Mouse (Mus musculus): ENCODE data around the gene Myt1l.

Gene Myt1l

GRCm38 (mm10) chr12:29528031-29528771 lies at the start of gene Myt1l:
Gene Myt1l (plus strand): TSS chr12:29528384.
- no peak for DNase-seq (ENCODE audit: low read depth, low spot score)
- no peaks in the 10 kb centered on the region for H3K27me3 ChIP-seq (ENCODE audit: control insufficient read depth, insufficient read depth, low read length, poor library complexity, severe bottlenecking)

GRCm38 (mm10) chr12:29486424-29487035 lies 41.7 kb upstream of the Myt1l start:
- H3K36me3 ChIP-seq (ENCODE audit: control insufficient read depth, insufficient read depth, low read length, poor library complexity, severe bottlenecking) = no peaks in the 10 kb centered on the region
- no peak for DNase-seq (ENCODE audit: low read depth, low spot score)
- H3K27me3 ChIP-seq (ENCODE audit: control insufficient read depth, insufficient read depth, low read length, poor library complexity, severe bottlenecking) = no peaks in the 10 kb centered on the region

More at GRCm38 (mm10) chr12:29528031-29528771, at the start of gene Myt1l:
- no peaks in the 10 kb centered on the region for H3K36me3 ChIP-seq (ENCODE audit: control insufficient read depth, insufficient read depth, low read length, poor library complexity, severe bottlenecking)

GRCm38 (mm10) chr12:29526236-29526644 lies 1.9 kb upstream of the Myt1l start:
- Histone ChIP-seq H3K27me3 (ENCODE audit: control insufficient read depth, insufficient read depth, low read length, poor library complexity, severe bottlenecking) (no peaks in the 10 kb centered on the region), H3K36me3 (ENCODE audit: control insufficient read depth, insufficient read depth, low read length, poor library complexity, severe bottlenecking) (no peaks in the 10 kb centered on the region)
- no peak for DNase-seq (ENCODE audit: low read depth, low spot score)

DNA sequence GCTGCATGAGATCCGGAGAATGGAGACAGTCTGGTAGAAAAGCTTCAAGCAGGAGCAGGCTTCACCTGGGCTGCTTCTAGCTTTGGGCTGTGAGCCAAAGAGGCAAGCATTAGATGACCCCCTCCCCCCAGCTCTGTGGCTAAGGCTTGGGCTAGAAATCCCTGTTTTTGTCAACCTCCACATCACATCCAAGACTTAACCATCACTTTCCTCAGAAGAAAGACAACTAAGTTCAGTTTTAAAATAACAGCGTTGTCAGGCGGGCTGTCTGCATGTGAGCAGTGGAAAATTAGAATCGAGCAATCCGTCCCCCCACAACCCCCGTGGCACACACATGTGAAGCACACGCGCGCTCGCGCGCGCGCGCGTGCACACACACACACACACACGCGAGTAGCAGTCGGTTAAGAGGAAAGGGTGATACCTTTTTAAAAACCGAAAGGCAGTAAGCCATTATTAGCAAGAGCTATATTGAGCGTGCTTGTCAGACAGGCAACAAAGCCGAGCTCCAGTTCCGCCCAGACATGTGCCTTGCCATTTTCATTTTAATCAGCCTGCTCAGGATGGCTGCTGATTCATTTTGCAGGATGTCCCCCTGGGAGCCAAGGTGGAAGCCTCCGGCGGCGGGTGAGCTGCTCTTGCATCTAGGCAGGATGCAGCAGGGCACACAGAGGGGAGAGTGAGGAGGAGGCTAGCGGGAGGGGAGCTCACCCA lies 979 bp upstream of the Myt1l start:
- Histone ChIP-seq H3K27me3 (ENCODE audit: control insufficient read depth, insufficient read depth, low read length, poor library complexity, severe bottlenecking) (no peaks in the 10 kb centered on the region), H3K36me3 (ENCODE audit: control insufficient read depth, insufficient read depth, low read length, poor library complexity, severe bottlenecking) (no peaks in the 10 kb centered on the region)
- DNase-seq (ENCODE audit: low read depth, low spot score) = no peak

GRCm38 (mm10) chr12:29530241-29530725 lies 2.1 kb downstream of the Myt1l start:
- H3K27me3 ChIP-seq (ENCODE audit: control insufficient read depth, insufficient read depth, low read length, poor library complexity, severe bottlenecking) = no peaks in the 10 kb centered on the region
- no peaks in the 10 kb centered on the region for H3K36me3 ChIP-seq (ENCODE audit: control insufficient read depth, insufficient read depth, low read length, poor library complexity, severe bottlenecking)
- no peak for DNase-seq (ENCODE audit: low read depth, low spot score)

DNA sequence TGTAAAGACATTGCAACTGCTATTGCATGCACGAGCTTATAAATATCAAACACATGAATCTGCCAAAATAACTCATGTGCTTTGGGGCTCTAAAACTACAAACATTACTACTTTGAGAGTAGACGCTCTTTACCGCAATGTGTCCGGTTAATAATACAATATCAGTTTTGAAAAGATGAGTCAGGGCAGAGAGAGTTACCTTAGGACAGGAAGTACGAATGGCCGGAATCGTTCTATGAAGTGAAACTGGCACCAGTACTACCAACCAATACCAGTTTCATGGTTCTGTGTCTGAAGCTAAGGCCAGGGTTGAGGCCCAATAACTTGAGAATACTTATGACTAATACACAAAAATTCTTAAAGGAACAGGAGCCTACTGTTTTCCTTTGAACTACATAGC lies 2.6 kb downstream of the Myt1l start:
- DNase-seq (ENCODE audit: low read depth, low spot score) = no peak
- H3K27me3 ChIP-seq (ENCODE audit: control insufficient read depth, insufficient read depth, low read length, poor library complexity, severe bottlenecking) = no peaks in the 10 kb centered on the region

GRCm38 (mm10) chr12:29533071-29533876 lies 5.1 kb downstream of the Myt1l start:
- Histone ChIP-seq H3K27me3 (ENCODE audit: control insufficient read depth, insufficient read depth, low read length, poor library complexity, severe bottlenecking) (no peaks in the 10 kb centered on the region), H3K36me3 (ENCODE audit: control insufficient read depth, insufficient read depth, low read length, poor library complexity, severe bottlenecking) (no peaks in the 10 kb centered on the region)
- DNase-seq (ENCODE audit: low read depth, low spot score) = no peak

More for the DNA sequence above, 2.6 kb downstream of the Myt1l start:
- no peaks in the 10 kb centered on the region for H3K36me3 ChIP-seq (ENCODE audit: control insufficient read depth, insufficient read depth, low read length, poor library complexity, severe bottlenecking)

- H3K36me3 ChIP-seq (ENCODE audit: control insufficient read depth, insufficient read depth, low read length, poor library complexity, severe bottlenecking) = no peaks in the 10 kb centered on the region
- no peak for DNase-seq (ENCODE audit: low read depth, low spot score)
- H3K27me3 ChIP-seq (ENCODE audit: control insufficient read depth, insufficient read depth, low read length, poor library complexity, severe bottlenecking) = no peaks in the 10 kb centered on the region
Observed at GRCm38 (mm10) chr12:29534326-29534725, 6.1 kb downstream of the Myt1l start.

DNA sequence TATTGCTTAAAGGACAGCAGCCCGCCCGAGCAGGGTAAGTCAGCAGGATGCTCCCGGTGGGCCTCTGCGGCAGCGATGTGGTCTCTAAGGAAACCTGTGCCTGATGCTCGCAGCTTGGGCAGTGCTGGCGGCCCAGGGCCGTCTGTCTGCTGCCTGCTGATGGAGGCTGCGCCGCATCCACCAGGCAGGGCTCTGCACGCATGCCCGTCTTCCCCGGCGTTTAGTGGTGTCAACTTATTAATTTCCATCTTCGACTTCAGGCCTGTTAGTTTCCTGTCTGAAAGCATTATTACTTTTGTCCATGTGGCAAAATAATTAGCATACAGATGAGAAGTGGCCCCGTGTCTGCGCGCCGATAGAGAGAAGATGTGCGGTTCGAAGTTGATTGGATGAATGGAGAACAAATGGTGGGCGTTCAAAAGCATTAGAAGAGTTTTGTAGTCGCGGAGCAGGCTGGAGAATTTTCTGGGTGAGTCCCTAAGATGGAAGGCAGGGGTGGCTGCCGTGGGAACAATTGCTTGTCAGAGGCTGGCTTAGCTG lies 6.6 kb downstream of the Myt1l start:
- Histone ChIP-seq H3K27me3 (ENCODE audit: control insufficient read depth, insufficient read depth, low read length, poor library complexity, severe bottlenecking) (no peaks in the 10 kb centered on the region), H3K36me3 (ENCODE audit: control insufficient read depth, insufficient read depth, low read length, poor library complexity, severe bottlenecking) (no peaks in the 10 kb centered on the region)
- DNase-seq (ENCODE audit: low read depth, low spot score) = no peak

- Histone ChIP-seq H3K36me3 (ENCODE audit: control insufficient read depth, insufficient read depth, low read length, poor library complexity, severe bottlenecking) (no peaks in the 10 kb centered on the region), H3K27me3 (ENCODE audit: control insufficient read depth, insufficient read depth, low read length, poor library complexity, severe bottlenecking) (no peaks in the 10 kb centered on the region)
- no peak for DNase-seq (ENCODE audit: low read depth, low spot score)
Observed at GRCm38 (mm10) chr12:29537916-29538315, 9.7 kb downstream of the Myt1l start.

DNA sequence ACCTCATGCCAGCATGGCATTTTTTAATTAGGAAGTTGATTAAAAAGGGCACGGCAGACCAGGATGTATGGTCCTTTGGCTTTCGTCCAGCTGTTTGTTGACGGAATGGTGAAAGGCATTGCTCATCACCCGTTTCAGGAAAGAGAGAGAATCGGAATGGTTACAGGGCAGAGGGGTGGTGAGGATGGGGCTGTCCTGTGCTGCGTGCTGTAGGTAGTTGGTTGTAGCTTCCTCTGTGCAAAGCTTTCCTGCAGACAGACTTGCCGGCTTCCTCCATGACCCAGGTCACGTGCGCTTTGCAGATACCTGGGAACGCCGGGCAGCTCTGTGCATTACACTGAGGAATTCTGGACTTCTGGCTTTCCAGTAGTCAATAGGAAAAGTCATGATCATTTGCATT lies 10.3 kb downstream of the Myt1l start:
- no peak for DNase-seq (ENCODE audit: low read depth, low spot score)
- Histone ChIP-seq H3K27me3 (ENCODE audit: control insufficient read depth, insufficient read depth, low read length, poor library complexity, severe bottlenecking) (no peaks in the 10 kb centered on the region), H3K36me3 (ENCODE audit: control insufficient read depth, insufficient read depth, low read length, poor library complexity, severe bottlenecking) (no peaks in the 10 kb centered on the region)

GRCm38 (mm10) chr12:29539106-29539505 lies 10.9 kb downstream of the Myt1l start:
- no peaks in the 10 kb centered on the region for H3K27me3 ChIP-seq (ENCODE audit: control insufficient read depth, insufficient read depth, low read length, poor library complexity, severe bottlenecking)
- DNase-seq (ENCODE audit: low read depth, low spot score) = no peak
- H3K36me3 ChIP-seq (ENCODE audit: control insufficient read depth, insufficient read depth, low read length, poor library complexity, severe bottlenecking) = no peaks in the 10 kb centered on the region

DNA sequence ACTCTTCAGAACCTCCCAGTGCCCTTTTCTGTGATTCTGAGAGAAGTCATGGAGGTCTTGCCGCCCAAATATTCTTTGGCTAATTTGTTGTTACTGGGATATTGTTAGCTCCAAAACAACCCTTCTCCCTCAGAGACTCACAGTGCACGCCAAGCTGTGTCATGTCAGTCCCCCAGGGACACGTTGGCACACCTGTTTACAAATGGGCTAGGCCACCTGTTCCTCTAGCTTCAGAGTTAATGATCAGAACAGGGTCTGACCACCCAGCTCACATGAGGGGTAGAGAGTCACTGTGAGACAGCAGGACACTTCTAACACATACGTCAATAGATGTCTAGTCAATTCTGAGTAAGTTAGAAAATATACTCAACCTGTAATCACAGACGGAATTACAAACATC lies 12.6 kb downstream of the Myt1l start:
- Histone ChIP-seq H3K27me3 (ENCODE audit: control insufficient read depth, insufficient read depth, low read length, poor library complexity, severe bottlenecking) (no peaks in the 10 kb centered on the region), H3K36me3 (ENCODE audit: control insufficient read depth, insufficient read depth, low read length, poor library complexity, severe bottlenecking) (no peaks in the 10 kb centered on the region)
- DNase-seq (ENCODE audit: low read depth, low spot score) = no peak

GRCm38 (mm10) chr12:29546073-29546472 lies 17.9 kb downstream of the Myt1l start:
- no peaks in the 10 kb centered on the region for H3K27me3 ChIP-seq (ENCODE audit: control insufficient read depth, insufficient read depth, low read length, poor library complexity, severe bottlenecking)

More at GRCm38 (mm10) chr12:29546073-29546472, 17.9 kb downstream of the Myt1l start:
- no peaks in the 10 kb centered on the region for H3K36me3 ChIP-seq (ENCODE audit: control insufficient read depth, insufficient read depth, low read length, poor library complexity, severe bottlenecking)
- DNase-seq (ENCODE audit: low read depth, low spot score) = no peak
